Mouse (Mus musculus): ENCODE data around the gene Agap1.

Agap1 gene

DNA sequence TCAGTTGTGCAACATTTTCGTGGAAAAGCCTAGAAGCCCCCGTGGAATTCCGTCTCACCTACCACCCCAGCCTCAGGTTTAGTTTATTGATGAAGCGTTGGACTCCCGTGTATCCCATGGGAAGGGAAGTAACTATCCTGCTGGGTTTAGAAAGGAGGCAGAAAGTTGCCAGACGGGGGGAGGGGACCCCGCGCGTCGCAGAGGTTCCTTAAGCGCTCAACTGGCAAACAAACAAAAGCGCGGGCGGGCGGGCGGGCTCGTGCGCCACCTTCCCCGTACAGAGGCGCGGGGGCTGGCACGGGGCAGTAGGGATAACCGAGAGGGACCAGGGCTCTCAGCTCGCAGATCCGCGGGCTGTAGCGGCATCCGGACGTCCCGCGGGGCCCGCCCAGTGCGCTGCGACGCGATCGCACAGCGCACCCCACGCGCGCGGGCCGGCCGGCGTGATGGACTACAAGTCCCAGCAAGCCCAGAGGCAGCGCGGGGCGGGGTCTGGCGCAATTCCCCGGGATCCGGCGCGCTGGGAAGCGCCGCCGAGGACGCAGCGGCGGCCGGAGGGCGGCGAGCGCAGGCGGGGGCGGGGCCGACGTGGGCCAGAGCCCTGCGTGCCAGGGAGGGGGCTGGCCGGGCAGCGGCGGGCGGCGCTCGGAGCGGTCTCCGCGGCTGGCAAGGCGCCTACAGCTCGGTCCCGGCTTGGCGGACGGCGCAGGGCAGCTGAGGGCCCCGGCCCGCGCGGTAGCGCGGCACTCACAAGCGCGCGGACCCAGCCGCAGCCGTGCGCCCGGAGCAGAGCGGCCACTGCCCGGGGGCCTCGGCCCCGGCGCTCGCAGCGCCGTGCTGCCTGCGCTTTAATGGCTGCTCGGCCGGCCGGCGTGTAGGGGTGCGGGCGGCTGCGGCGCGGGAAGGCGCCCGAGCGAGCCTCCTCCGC is at the start of gene Agap1:
Gene Agap1 (plus strand): TSS at position 611 of the 928 bp plus-strand sequence.
- in situ Hi-C loops (cut with MboI): no loop called here

DNA sequence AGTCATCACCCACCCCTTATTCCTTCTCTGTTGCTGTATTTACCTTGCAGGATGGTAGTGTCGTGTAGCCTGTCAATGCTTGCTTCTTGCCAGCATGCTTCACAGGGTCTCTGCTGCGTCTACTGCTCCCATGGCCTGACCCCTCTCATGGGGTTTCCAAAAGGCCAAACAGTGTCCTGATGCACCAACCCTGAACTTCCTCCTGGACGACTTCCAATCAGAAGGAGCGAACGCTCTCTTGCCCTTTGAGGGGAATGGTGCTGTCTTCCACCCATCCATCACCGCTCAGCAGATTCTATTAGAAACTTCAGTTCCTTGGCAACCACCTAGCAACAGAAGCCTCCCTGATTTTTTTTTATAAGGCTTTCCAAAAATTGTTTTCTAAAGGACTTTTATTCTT is 48.6 kb upstream of the Agap1 start:
- in situ Hi-C loops (cut with MboI): no loop called here

- in situ Hi-C loops (cut with MboI): no loop called here
Measured at GRCm38 (mm10) chr1:89407986-89408385, 46.6 kb upstream of the Agap1 start.

DNA sequence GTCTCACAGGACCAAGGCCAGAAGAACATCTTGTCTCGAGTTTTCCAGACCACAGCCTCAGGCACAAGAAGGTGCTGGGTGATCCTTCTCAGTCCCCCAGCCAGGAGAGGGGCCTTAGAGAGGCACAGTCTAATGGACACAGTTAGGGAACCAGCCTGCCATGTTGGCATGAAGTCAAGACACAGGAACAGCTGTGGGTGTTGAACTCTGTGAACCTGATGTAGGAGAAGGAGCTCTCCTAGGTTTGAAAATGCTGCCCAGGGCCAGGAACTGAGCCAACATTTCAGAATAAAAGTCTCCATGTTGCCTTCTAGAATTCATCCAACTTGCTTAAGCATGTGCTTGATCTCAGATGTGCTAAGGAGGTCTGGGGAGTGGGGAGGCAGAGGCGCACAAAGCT is 41.5 kb upstream of the Agap1 start:
- in situ Hi-C loops (cut with MboI): no loop called here

- in situ Hi-C loops (cut with MboI): no loop called here
Measured at GRCm38 (mm10) chr1:89414563-89414962, 40.0 kb upstream of the Agap1 start.

DNA sequence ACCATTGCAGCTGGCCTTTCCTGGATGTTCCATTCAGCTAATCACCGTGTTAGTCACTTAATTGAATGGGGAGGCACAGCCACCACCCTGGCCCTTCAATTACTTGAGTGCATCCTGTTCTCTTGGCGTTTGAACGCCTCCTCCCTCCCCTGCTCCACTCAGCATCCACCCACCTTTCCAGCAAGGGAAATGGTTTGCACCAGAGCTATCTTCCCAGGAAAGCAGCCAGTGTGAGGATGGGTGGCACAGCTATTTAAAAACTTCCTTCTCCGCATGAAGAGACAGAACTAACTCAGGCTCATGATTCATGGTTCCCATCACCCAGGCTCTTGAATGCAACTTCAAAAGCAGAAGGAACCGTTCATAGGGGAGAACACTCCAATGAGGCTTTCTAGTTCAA is 37.7 kb upstream of the Agap1 start:
- in situ Hi-C loops (cut with MboI): no loop called here

DNA sequence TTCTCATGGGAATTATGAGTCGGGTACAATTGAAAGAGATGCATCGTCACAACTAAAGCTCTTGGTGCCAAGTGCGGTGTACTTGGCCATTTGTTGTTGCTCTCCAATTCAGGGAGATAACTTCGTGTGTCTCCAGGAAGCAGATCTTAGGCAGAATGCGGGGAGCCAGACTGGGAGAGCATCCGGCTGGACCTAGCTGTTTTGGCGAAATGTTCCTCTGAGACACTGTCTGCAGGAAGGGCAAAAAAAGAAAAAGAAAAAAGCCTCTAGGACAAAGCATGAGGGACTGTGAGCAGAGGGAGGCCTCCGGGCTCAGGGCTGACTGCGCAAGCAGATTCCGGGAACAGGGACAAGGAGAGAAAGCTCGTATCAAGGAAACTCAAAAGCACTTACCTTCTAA is 34.0 kb upstream of the Agap1 start:
- in situ Hi-C loops (cut with MboI): no loop called here

DNA sequence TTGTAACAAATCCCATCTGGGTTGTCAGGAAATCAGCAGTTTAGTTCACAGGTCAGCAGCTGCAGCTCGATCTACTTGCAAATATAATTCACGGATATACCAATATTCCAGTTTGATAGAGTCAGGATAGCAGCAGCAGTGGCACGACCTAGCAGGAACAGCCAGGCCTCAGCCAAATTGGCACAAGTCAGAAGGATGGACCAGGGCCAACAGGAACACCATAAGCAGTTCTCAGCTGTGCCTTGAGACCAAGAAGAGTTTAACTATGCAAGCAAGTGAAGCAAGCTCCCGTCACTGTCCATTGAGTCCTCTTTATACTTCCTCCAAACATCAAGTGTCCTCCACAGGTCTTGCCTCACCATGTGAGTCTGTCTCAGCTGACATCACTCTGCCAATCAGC is 33.2 kb upstream of the Agap1 start:
- in situ Hi-C loops (cut with MboI): no loop called here

- in situ Hi-C loops (cut with MboI): no loop called here
Measured at GRCm38 (mm10) chr1:89424563-89424962, 30.0 kb upstream of the Agap1 start.

DNA sequence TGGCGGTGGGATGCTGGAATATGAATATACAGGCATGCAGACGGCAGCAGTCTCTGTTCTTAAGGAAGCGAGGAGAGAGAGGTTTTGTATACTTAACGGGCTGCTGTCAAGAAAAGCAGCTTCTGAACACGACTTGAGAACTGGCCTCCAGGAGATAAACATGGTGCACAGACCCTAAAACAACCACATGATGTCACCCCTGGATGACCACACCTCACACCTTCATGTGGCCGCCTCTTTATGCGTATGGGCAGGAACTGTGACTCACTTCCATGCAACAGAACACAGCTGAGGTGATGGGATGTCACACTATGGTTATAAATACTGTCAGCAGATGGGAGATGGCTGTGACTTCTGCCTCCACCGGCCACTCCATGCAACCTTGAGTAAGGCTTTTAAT is 28.5 kb upstream of the Agap1 start:
- in situ Hi-C loops (cut with MboI): no loop called here

DNA sequence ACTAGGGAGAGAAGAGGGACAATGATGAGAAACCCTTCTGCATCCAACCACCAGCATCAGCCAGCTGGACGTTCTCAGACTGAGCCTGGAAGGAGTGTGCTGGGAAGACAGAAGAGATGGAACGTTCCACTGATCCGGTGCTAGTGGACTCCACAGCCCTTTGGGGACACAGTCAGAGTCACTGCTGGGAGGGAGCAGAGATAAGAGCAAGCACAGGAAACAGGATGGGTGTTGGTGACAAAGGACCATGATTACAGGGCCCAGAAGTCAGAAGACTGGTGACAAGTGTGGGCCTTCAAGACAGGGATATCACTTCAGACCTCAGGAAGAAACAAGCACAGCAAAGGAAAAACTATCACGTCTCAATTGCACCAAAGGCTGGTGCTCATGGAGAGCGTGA is 25.9 kb upstream of the Agap1 start:
- in situ Hi-C loops (cut with MboI): no loop called here

- in situ Hi-C loops (cut with MboI): no loop called here
Measured at GRCm38 (mm10) chr1:89429946-89430640, 24.5 kb upstream of the Agap1 start.

DNA sequence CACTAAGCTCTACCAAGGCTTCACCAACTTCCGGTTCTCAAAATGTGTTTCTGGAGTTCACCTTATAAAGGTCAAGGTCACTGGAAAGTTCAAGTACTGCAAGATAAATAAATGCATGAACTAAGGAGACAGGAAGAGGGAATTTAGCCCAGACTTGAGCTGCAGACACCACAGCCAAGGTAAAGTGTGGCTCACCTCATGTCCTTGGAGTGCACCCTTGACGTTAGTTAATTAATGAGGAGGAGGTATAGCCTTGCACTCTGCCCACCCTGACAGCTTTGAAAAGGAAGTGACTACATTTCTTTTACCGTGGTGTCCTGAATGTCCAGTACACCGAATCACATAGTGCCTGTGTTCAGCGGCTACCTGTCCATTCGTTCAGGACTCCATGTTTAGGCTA is 15.3 kb upstream of the Agap1 start:
- in situ Hi-C loops (cut with MboI): no loop called here

GRCm38 (mm10) chr1:89441236-89441897 is 13.2 kb upstream of the Agap1 start:
- in situ Hi-C loops (cut with MboI): no loop called here

DNA sequence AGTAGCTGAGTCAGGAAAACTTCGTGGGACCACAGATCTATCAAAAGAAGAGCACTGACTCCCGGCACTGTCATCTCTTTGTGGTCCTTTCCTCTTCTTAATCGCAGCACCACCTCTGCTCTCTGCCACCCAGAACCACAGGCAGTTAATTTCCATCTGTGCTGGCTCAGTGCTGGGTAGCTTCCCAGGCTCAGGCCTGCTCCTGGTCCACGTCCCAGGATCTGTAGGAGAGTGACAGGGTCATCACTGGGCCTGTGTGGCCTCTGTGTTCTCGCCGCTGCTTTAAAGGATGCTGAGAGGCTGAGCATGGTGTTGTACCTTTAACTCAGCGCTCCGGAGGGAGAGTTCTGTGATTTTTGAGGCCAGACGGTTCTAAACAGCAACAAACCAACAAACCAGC is 11.1 kb upstream of the Agap1 start:
- in situ Hi-C loops (cut with MboI): no loop called here

- in situ Hi-C loops (cut with MboI): no loop called here
Measured at GRCm38 (mm10) chr1:89444014-89444413, 10.6 kb upstream of the Agap1 start.

- in situ Hi-C loops (cut with MboI): no loop called here
Measured at GRCm38 (mm10) chr1:89450139-89450538, 4.5 kb upstream of the Agap1 start.

DNA sequence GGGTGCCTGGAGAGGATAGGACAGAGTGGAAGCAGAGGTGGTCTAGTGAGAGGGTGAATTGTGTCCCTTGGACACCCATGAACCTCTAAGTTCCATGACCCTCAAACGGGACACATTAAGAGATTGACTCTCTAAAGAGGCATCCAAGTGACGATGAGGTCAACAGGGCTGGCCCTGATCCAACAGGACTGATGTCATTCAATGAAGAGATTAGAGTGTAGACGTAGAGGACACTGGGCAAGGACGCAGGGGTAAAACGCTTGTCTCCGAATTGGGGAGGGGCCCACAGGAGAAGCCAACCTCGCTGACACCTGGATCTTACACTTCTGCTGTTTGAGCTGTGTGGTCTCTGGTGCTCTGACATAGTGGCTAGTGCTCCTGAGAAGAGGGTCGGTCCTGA is 2.5 kb upstream of the Agap1 start:
- in situ Hi-C loops (cut with MboI): no loop called here

DNA sequence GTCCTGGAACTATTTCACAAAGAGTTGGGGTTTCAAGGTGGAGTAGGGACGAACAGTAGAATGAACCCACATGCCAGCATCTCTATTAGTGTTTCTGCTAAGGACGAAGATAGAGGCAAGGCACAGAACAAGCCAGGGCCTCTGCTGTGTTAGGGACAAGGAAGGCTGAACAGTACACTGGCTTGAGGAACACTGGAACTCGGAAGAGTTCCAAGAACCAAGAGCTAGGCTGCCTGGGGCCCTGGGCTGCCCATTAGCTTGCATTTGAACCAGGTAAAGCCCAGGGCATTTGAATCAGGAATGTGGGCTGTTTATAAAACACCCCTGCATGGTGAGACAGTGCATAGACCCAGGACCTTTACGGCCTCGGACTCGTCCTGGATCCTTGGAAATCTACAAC is 940 bp upstream of the Agap1 start:
- in situ Hi-C loops (cut with MboI): no loop called here

DNA sequence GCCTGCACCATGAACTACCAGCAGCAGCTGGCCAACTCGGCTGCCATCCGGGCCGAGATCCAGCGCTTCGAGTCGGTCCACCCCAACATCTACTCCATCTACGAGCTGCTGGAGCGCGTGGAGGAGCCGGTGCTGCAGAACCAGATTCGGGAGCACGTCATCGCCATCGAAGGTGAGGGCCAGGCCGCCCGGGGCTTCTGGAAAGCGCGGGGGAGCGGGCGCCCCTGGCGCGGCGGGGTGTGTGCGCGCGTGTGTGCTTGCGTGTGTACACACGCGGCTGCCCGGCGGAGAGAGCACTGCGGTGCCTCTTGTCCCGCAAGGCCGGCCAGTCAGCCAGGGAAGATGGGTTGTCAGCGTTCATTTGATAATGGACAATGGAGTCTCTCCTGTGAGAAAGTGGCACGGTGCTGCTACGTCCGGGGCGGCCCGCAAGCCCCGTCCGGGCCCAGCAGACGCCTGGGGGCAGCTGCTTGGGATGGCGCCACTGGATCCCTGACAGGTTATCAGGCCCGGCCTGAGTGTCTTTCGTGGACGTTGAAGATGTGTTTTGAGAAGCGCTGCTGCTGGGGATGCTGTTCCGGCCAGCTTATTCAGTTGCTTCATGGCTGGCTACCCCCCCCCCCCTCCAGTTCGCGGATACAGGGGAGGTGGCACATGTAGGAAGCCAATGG is 950 bp downstream of the Agap1 start:
- in situ Hi-C loops (cut with MboI): no loop called here

- in situ Hi-C loops (cut with MboI): no loop called here
Measured at GRCm38 (mm10) chr1:89456456-89456855, 1.9 kb downstream of the Agap1 start.
